Mouse (Mus musculus): ENCODE data around the gene Slc9b2. TPM values are rescaled to one million over a fixed set of nuclear protein-coding genes. Genes with fewer than 3 reads are reported as not detected.

Slc9b2 gene
- polyA plus RNA-seq, 1 experiment from 2014 or later, result not detected

- Histone ChIP-seq H3K36me3 (replicated peaks; ENCODE audit: insufficient read depth, low read length) (no peaks in the 10 kb centered on the region), H3K4me3 (ENCODE audit: low read depth, low read length) (no peak overlapping the region), H3K27me3 (ENCODE audit: insufficient read depth, low read length) (no peaks in the 10 kb centered on the region), H3K9me3 (ENCODE audit: low read length) (no peaks in the 10 kb centered on the region), H3K4me1 (ENCODE audit: insufficient read depth) (no peaks in the 10 kb centered on the region), H3K9ac (replicated peaks) (no peak overlapping the region), H3K27ac (ENCODE audit: low read depth) (no peak overlapping the region), H3K4me2 (ENCODE audit: low read depth, low read length) (no peak overlapping the region)
- DNase-seq (no peak), ATAC-seq (no peak)
- TF ChIP-seq CTCF (IDR thresholded peaks at IDR 0.05; ENCODE audit: low read depth), result no peak
- no peak for TF ChIP-seq EP300 (IDR thresholded peaks at IDR 0.05; ENCODE audit: low read depth)
- WGBS (ENCODE audit: insufficient replicate concordance), result 53% methylated on average over 6 of the region's 6 CpGs
Measured at GRCm38 (mm10) chr3:135300081-135300480, 7.4 kb upstream of the Slc9b2 start.

- H3K4me1 ChIP-seq (ENCODE audit: insufficient read depth), result peaks cover 7% of the 10 kb centered on the region
- TF ChIP-seq CTCF (IDR thresholded peaks at IDR 0.05; ENCODE audit: low read depth) (no peak), EP300 (IDR thresholded peaks at IDR 0.05; ENCODE audit: low read depth) (no peak)
- no peak overlapping the region for H3K27ac ChIP-seq (ENCODE audit: low read depth)
- ATAC-seq, result no peak
- no peaks in the 10 kb centered on the region for H3K9me3 ChIP-seq (ENCODE audit: low read length)
- no peaks in the 10 kb centered on the region for H3K36me3 ChIP-seq (replicated peaks; ENCODE audit: insufficient read depth, low read length)
- no peak overlapping the region for H3K4me3 ChIP-seq (ENCODE audit: low read depth, low read length)
- H3K27me3 ChIP-seq (ENCODE audit: insufficient read depth, low read length), result 0 out of 2 replicates have a peak, but pooled peaks cover 3% of the 10 kb centered on the region
- H3K9ac ChIP-seq (replicated peaks), result no peak overlapping the region
- WGBS (ENCODE audit: insufficient replicate concordance), result 60% methylated on average over 6 of the region's 6 CpGs
- H3K4me2 ChIP-seq (ENCODE audit: low read depth, low read length), result no peak overlapping the region
- DNase-seq, result no peak
Measured at GRCm38 (mm10) chr3:135304060-135304459, 3.4 kb upstream of the Slc9b2 start.

- Histone ChIP-seq H3K27me3 (ENCODE audit: insufficient read depth, low read length) (0 out of 2 replicates have a peak, but pooled peaks cover 3% of the 10 kb centered on the region), H3K4me2 (ENCODE audit: low read depth, low read length) (no peak overlapping the region), H3K27ac (ENCODE audit: low read depth) (no peak overlapping the region), H3K9me3 (ENCODE audit: low read length) (no peaks in the 10 kb centered on the region), H3K4me3 (ENCODE audit: low read depth, low read length) (no peak overlapping the region), H3K9ac (replicated peaks) (no peak overlapping the region), H3K36me3 (replicated peaks; ENCODE audit: insufficient read depth, low read length) (no peaks in the 10 kb centered on the region), H3K4me1 (ENCODE audit: insufficient read depth) (peaks cover 7% of the 10 kb centered on the region)
- no peak for TF ChIP-seq CTCF (IDR thresholded peaks at IDR 0.05; ENCODE audit: low read depth)
- no peak for TF ChIP-seq EP300 (IDR thresholded peaks at IDR 0.05; ENCODE audit: low read depth)
- no peak for ATAC-seq
- whole genome bisulfite sequencing (ENCODE audit: insufficient replicate concordance), result 52% methylated on average over 9 of the region's 9 CpGs
- no peak for DNase-seq
Measured at GRCm38 (mm10) chr3:135304566-135304965, 2.9 kb upstream of the Slc9b2 start.

- ATAC-seq (no peak), DNase-seq (no peak)
- peaks cover under 1% of the 10 kb centered on the region; the same call in 1 of the 2 replicates for H3K4me1 ChIP-seq (ENCODE audit: insufficient read depth)
- no peaks in the 10 kb centered on the region for H3K36me3 ChIP-seq (replicated peaks; ENCODE audit: insufficient read depth, low read length)
- no peaks in the 10 kb centered on the region for H3K9me3 ChIP-seq (ENCODE audit: low read length)
- H3K4me2 ChIP-seq (ENCODE audit: low read depth, low read length), result no peak overlapping the region
- H3K4me3 ChIP-seq (ENCODE audit: low read depth, low read length), result no peak overlapping the region
- WGBS (ENCODE audit: insufficient replicate concordance), result 35% methylated on average over 2 of the region's 2 CpGs
- no peak overlapping the region for H3K27ac ChIP-seq (ENCODE audit: low read depth)
- H3K27me3 ChIP-seq (ENCODE audit: insufficient read depth, low read length), result 0 out of 2 replicates have a peak, but pooled peaks cover 1% of the 10 kb centered on the region
- TF ChIP-seq EP300 (IDR thresholded peaks at IDR 0.05; ENCODE audit: low read depth), result no peak
- TF ChIP-seq CTCF (IDR thresholded peaks at IDR 0.05; ENCODE audit: low read depth), result 0 out of 2 replicates have a peak, but pooled peaks have one; percentile 11
- no peak overlapping the region for H3K9ac ChIP-seq (replicated peaks)
Measured at GRCm38 (mm10) chr3:135312916-135313491, 5.5 kb downstream of the Slc9b2 start.

GRCm38 (mm10) chr3:135313727-135314126 lies 6.2 kb downstream of the Slc9b2 start:
- Histone ChIP-seq H3K9ac (replicated peaks) (no peak overlapping the region), H3K36me3 (replicated peaks; ENCODE audit: insufficient read depth, low read length) (no peaks in the 10 kb centered on the region), H3K27me3 (ENCODE audit: insufficient read depth, low read length) (no peaks in the 10 kb centered on the region), H3K4me3 (ENCODE audit: low read depth, low read length) (no peak overlapping the region), H3K9me3 (ENCODE audit: low read length) (no peaks in the 10 kb centered on the region), H3K4me2 (ENCODE audit: low read depth, low read length) (no peak overlapping the region), H3K27ac (ENCODE audit: low read depth) (no peak overlapping the region), H3K4me1 (ENCODE audit: insufficient read depth) (no peaks in the 10 kb centered on the region)
- ATAC-seq, result no peak
- 80% methylated on average over 2 of the region's 2 CpGs for WGBS (ENCODE audit: insufficient replicate concordance)
- TF ChIP-seq EP300 (IDR thresholded peaks at IDR 0.05; ENCODE audit: low read depth), result no peak
- TF ChIP-seq CTCF (IDR thresholded peaks at IDR 0.05; ENCODE audit: low read depth), result no peak
- DNase-seq, result no peak

GRCm38 (mm10) chr3:135314811-135315210 lies 7.3 kb downstream of the Slc9b2 start:
- no peak overlapping the region for H3K4me2 ChIP-seq (ENCODE audit: low read depth, low read length)
- DNase-seq (no peak), ATAC-seq (no peak)
- H3K9me3 ChIP-seq (ENCODE audit: low read length), result no peaks in the 10 kb centered on the region
- H3K9ac ChIP-seq (replicated peaks), result no peak overlapping the region
- H3K4me1 ChIP-seq (ENCODE audit: insufficient read depth), result no peaks in the 10 kb centered on the region
- no peaks in the 10 kb centered on the region for H3K36me3 ChIP-seq (replicated peaks; ENCODE audit: insufficient read depth, low read length)
- no peak overlapping the region for H3K4me3 ChIP-seq (ENCODE audit: low read depth, low read length)
- 58% methylated on average over 2 of the region's 2 CpGs for WGBS (ENCODE audit: insufficient replicate concordance)
- H3K27me3 ChIP-seq (ENCODE audit: insufficient read depth, low read length), result no peaks in the 10 kb centered on the region
- no peak overlapping the region for H3K27ac ChIP-seq (ENCODE audit: low read depth)
- TF ChIP-seq EP300 (IDR thresholded peaks at IDR 0.05; ENCODE audit: low read depth) (no peak), CTCF (IDR thresholded peaks at IDR 0.05; ENCODE audit: low read depth) (no peak)

Measured in liver, postnatal 0 days (tissue).